Mouse (Mus musculus): ENCODE measurements around the gene Rras. TPM values are rescaled to one million over a fixed set of nuclear protein-coding genes. Genes with fewer than 3 reads are reported as not detected.
A peak's percentile ranks its signal among the peaks of the same experiment; 100 is the strongest.

Rras gene
- polyA plus RNA-seq, 1 experiment from 2014 or later = 21.2 TPM

- H3K36me3 ChIP-seq (ENCODE audit: control insufficient read depth, insufficient read depth, low read length) = peaks cover 31% of the 10 kb centered on the region
- no peaks in the 10 kb centered on the region for H3K27me3 ChIP-seq (ENCODE audit: control insufficient read depth, insufficient read depth, low read length)
- ATAC-seq (ENCODE audit: low FRiP score) (no peak), DNase-seq (ENCODE audit: low spot score) (peak; percentile 91)
- H3K27ac ChIP-seq (ENCODE audit: low read depth, low read length) = no peak overlapping the region
- peaks cover 3% of the 10 kb centered on the region; the same call in 1 of the 2 replicates for H3K4me1 ChIP-seq (replicated peaks; ENCODE audit: control insufficient read depth, insufficient read depth, low read length)
- H3K9me3 ChIP-seq (ENCODE audit: control insufficient read depth, low read length) = no peaks in the 10 kb centered on the region
- WGBS = 42% methylated on average over 6 of the region's 6 CpGs
- no peak overlapping the region for H3K4me3 ChIP-seq (ENCODE audit: low read depth, low read length)
- H3K9ac ChIP-seq (ENCODE audit: low read depth, low read length) = no peak overlapping the region
- H3K4me2 ChIP-seq (replicated peaks; ENCODE audit: low read depth, low read length) = no peak overlapping the region
These were observed 34.7 kb upstream of the Rras start for GRCm38 (mm10) chr7:44983085-44983484.

- H3K36me3 ChIP-seq (ENCODE audit: control insufficient read depth, insufficient read depth, low read length) = peaks cover 22% of the 10 kb centered on the region
- no peak overlapping the region for H3K27ac ChIP-seq (ENCODE audit: low read depth, low read length)
- WGBS = 86% methylated on average over 7 of the region's 7 CpGs
- H3K27me3 ChIP-seq (ENCODE audit: control insufficient read depth, insufficient read depth, low read length) = no peaks in the 10 kb centered on the region
- peaks cover 3% of the 10 kb centered on the region; the same call in 1 of the 2 replicates for H3K4me1 ChIP-seq (replicated peaks; ENCODE audit: control insufficient read depth, insufficient read depth, low read length)
- ATAC-seq (ENCODE audit: low FRiP score) (no peak), DNase-seq (ENCODE audit: low spot score) (no peak)
- no peak overlapping the region for H3K9ac ChIP-seq (ENCODE audit: low read depth, low read length)
- peak overlapping the region; percentile 65 for H3K4me2 ChIP-seq (replicated peaks; ENCODE audit: low read depth, low read length)
- H3K9me3 ChIP-seq (ENCODE audit: control insufficient read depth, low read length) = no peaks in the 10 kb centered on the region
- peak overlapping the region; percentile 97; the same call in 1 of the 2 replicates for H3K4me3 ChIP-seq (ENCODE audit: low read depth, low read length)
These were observed 33.6 kb upstream of the Rras start for GRCm38 (mm10) chr7:44983944-44984832.

GRCm38 (mm10) chr7:44984833-44985164 lies 33.0 kb upstream of the Rras start:
- no peaks in the 10 kb centered on the region for H3K9me3 ChIP-seq (ENCODE audit: control insufficient read depth, low read length)
- H3K36me3 ChIP-seq (ENCODE audit: control insufficient read depth, insufficient read depth, low read length) = peaks cover 16% of the 10 kb centered on the region
- WGBS = 52% methylated on average over 3 of the region's 3 CpGs
- peaks cover 3% of the 10 kb centered on the region; the same call in 1 of the 2 replicates for H3K4me1 ChIP-seq (replicated peaks; ENCODE audit: control insufficient read depth, insufficient read depth, low read length)
- peak overlapping the region; percentile 97 for H3K4me3 ChIP-seq (ENCODE audit: low read depth, low read length)
- H3K4me2 ChIP-seq (replicated peaks; ENCODE audit: low read depth, low read length) = peak overlapping the region; percentile 65
- DNase-seq (ENCODE audit: low spot score) = no peak
- H3K9ac ChIP-seq (ENCODE audit: low read depth, low read length) = no peak overlapping the region
- H3K27ac ChIP-seq (ENCODE audit: low read depth, low read length) = no peak overlapping the region
- H3K27me3 ChIP-seq (ENCODE audit: control insufficient read depth, insufficient read depth, low read length) = no peaks in the 10 kb centered on the region
- no peak for ATAC-seq (ENCODE audit: low FRiP score)

GRCm38 (mm10) chr7:44985595-44986191 lies 32.1 kb upstream of the Rras start:
- DNase-seq (ENCODE audit: low spot score) (peak; percentile 83), ATAC-seq (ENCODE audit: low FRiP score) (peak; percentile 10)
- H3K36me3 ChIP-seq (ENCODE audit: control insufficient read depth, insufficient read depth, low read length) = peaks cover 13% of the 10 kb centered on the region
- H3K4me2 ChIP-seq (replicated peaks; ENCODE audit: low read depth, low read length) = peak overlapping the region; percentile 65
- 1% methylated on average over 39 of the region's 45 CpGs for WGBS
- peak overlapping the region; percentile 92 for H3K27ac ChIP-seq (ENCODE audit: low read depth, low read length)
- peak overlapping the region; percentile 97 for H3K4me3 ChIP-seq (ENCODE audit: low read depth, low read length)
- H3K4me1 ChIP-seq (replicated peaks; ENCODE audit: control insufficient read depth, insufficient read depth, low read length) = peaks cover 3% of the 10 kb centered on the region; the same call in 1 of the 2 replicates
- H3K9ac ChIP-seq (ENCODE audit: low read depth, low read length) = peak overlapping the region; percentile 98
- H3K9me3 ChIP-seq (ENCODE audit: control insufficient read depth, low read length) = no peaks in the 10 kb centered on the region
- no peaks in the 10 kb centered on the region for H3K27me3 ChIP-seq (ENCODE audit: control insufficient read depth, insufficient read depth, low read length)

- whole genome bisulfite sequencing = under 1% methylated on average over 40 of the region's 42 CpGs
- DNase-seq (ENCODE audit: low spot score) (peak; percentile 97), ATAC-seq (ENCODE audit: low FRiP score) (peak; percentile 96)
- Histone ChIP-seq H3K4me1 (replicated peaks; ENCODE audit: control insufficient read depth, insufficient read depth, low read length) (peaks cover 3% of the 10 kb centered on the region; the same call in 1 of the 2 replicates), H3K9ac (ENCODE audit: low read depth, low read length) (peak within 1 kb of the TSS; percentile 98), H3K27ac (ENCODE audit: low read depth, low read length) (peak within 1 kb of the TSS; percentile 92), H3K36me3 (ENCODE audit: control insufficient read depth, insufficient read depth, low read length) (peaks cover 7% of the 10 kb centered on the region), H3K4me2 (replicated peaks; ENCODE audit: low read depth, low read length) (peak within 1 kb of the TSS; percentile 69), H3K4me3 (ENCODE audit: low read depth, low read length) (peak within 1 kb of the TSS; percentile 97), H3K27me3 (ENCODE audit: control insufficient read depth, insufficient read depth, low read length) (no peaks in the 10 kb centered on the region), H3K9me3 (ENCODE audit: control insufficient read depth, low read length) (no peaks in the 10 kb centered on the region)
These were observed 31.4 kb upstream of the Rras start, which contains the start of gene Prmt1 for GRCm38 (mm10) chr7:44986192-44986878. TSS of gene Prmt1 (minus strand) at chr7:44986568.

- Histone ChIP-seq H3K27me3 (ENCODE audit: control insufficient read depth, insufficient read depth, low read length) (no peaks in the 10 kb centered on the region), H3K4me2 (replicated peaks; ENCODE audit: low read depth, low read length) (peak overlapping the region; percentile 69), H3K9ac (ENCODE audit: low read depth, low read length) (peak overlapping the region; percentile 81), H3K9me3 (ENCODE audit: control insufficient read depth, low read length) (no peaks in the 10 kb centered on the region), H3K36me3 (ENCODE audit: control insufficient read depth, insufficient read depth, low read length) (peaks cover 1% of the 10 kb centered on the region), H3K27ac (ENCODE audit: low read depth, low read length) (peak overlapping the region; percentile 85), H3K4me3 (ENCODE audit: low read depth, low read length) (peak overlapping the region; percentile 97), H3K4me1 (replicated peaks; ENCODE audit: control insufficient read depth, insufficient read depth, low read length) (peaks cover 3% of the 10 kb centered on the region; the same call in 1 of the 2 replicates)
- DNase-seq (ENCODE audit: low spot score) (no peak), ATAC-seq (ENCODE audit: low FRiP score) (peak; percentile 61)
- under 1% methylated on average over 29 of the region's 29 CpGs for WGBS
These were observed 30.7 kb upstream of the Rras start for GRCm38 (mm10) chr7:44986879-44987718.

- Histone ChIP-seq H3K27me3 (ENCODE audit: control insufficient read depth, insufficient read depth, low read length) (no peaks in the 10 kb centered on the region), H3K4me3 (ENCODE audit: low read depth, low read length) (peak overlapping the region; percentile 69), H3K4me1 (replicated peaks; ENCODE audit: control insufficient read depth, insufficient read depth, low read length) (peaks cover 3% of the 10 kb centered on the region), H3K4me2 (replicated peaks; ENCODE audit: low read depth, low read length) (peak overlapping the region; percentile 78), H3K36me3 (ENCODE audit: control insufficient read depth, insufficient read depth, low read length) (peaks cover 7% of the 10 kb centered on the region), H3K9ac (ENCODE audit: low read depth, low read length) (peak overlapping the region; percentile 69), H3K27ac (ENCODE audit: low read depth, low read length) (no peak overlapping the region), H3K9me3 (ENCODE audit: control insufficient read depth, low read length) (no peaks in the 10 kb centered on the region)
- ATAC-seq (ENCODE audit: low FRiP score) (no peak), DNase-seq (ENCODE audit: low spot score) (no peak)
- WGBS = 12% methylated on average over 10 of the region's 10 CpGs
These were observed 21.1 kb upstream of the Rras start for GRCm38 (mm10) chr7:44996672-44997071.
